Mouse (Mus musculus) CH12F3 (cell line): ENCODE measurements around the gene Cdk14.

ENCODE experiments used
- in situ Hi-C: fragments of 300-500 bp; cut with MboI; formaldehyde crosslinking; loops from 2 replicates; pipeline ENCODE4 v1.14.3; 2020; ENCODE audit warnings: low sequenced_read_pairs

Cdk14 gene

DNA sequence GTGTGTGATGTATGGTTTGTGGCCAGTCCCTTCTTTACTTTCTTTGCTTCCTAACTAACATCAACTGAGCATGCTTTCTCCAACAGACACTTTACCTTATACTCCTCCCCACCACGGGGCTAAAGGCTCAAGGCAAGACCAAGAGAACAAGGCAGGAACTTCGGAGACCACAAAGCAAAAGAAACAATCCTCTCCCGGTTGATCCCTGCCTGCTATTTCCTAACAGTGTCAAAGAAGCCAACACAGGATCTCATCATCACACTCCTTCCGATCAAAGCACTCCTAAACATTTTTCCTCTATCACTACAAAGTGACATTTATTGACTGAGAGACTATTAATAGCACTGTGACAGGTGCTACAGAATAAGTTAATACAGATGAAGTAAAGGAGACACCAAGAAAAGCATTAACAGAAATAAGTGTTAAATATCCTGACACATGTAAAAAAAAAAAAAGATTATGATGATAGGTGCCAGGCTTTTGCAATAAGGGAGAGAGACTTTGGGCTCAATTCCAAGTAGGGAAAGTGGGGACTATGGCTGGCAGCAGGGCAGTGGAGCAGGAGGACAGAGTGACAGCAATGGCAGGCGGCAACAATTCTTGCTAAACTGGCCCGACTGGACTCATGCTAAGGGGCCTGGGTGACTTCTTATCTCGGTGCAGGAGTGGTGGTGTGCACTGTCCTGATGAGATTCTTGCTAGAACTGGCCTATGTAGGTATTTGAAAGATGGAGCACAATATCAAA lies 208.9 kb downstream of the Cdk14 start:
- in situ Hi-C loops: no loop called here

DNA sequence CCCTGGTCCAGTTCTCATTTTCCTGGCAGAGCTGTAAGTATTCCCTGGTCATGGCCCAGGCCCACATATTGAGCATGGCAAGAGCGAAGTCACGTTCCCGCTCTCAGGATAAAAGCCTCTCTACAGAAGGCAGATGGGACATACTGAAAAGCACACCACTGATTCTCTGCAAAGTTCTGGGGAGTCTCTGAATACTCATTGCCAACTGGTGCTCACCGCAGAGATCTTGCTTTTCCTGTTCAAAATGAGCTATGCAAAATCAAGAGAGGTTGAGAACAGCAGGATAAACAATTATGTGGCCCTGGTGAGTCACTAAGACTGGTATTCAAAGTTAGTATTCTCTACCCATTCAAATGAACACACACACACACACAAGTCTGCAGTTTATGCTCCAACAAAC lies 212.1 kb downstream of the Cdk14 start:
- in situ Hi-C loops: no loop called here

DNA sequence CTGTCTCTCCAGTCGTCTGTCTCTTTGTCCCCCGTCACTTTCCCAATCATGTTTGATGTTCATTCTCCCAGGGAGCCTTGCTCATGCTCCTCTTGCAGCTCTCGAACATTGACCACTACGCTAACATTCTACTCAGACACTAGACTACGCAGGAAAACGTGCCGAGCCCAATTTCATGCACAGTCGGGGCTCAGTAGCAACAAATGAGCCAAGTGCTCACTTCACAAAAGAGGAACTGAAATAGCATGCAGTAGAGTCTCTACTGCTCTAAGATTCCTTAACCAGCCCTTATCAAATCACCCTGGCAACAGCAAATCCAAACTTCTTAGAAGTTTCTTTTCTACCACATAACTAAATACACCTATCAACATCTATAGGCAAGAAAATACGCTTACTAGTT lies 214.1 kb downstream of the Cdk14 start:
- in situ Hi-C loops: no loop called here

DNA sequence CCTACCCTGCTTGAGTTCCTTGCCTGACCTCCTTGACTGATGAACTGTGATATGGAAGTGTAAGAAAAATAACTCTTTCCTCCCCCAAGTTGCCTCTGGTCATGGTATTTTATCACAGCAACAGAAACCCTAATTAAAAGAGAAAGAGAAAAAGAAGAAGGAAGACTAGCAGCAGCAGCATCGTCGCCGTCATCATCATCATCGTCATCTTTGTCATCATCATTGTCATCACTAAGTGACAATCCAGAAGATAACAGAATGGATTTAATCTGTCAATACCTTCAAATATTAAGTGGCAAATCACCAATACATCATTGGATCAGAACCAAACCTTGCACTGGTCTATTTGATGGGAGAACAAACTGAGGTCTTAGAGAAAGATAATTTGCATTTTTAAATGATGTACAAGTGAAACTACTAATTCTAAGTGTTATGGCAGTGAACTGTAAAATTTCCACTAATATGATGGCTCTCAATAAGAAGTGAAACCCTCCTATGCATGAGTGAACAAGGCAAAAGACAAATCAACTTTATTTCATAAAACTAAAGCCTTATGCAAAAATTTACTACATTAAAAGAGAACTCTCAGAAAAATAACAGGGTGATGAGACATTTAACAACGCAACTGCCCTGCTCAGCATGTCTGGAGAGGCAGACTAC lies 225.4 kb downstream of the Cdk14 start:
- in situ Hi-C loops: no loop called here

DNA sequence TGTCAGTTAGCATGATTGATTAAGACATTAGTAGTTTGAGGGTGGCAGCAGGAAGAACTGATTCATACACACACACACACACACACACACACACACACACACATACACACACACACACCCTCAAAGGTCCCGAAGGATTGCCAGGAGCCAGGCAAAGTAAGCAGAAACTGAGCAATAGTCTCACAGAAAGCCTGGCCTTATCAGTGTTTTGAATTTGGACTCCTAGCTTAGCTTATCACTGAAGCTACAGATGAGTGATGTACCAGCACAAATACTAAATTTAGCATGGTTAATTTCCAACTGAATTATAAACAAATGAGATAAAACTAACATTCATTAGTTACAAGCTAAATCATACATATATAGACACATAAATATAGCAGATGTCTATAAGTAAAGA lies 230.5 kb downstream of the Cdk14 start:
- in situ Hi-C loops: no loop called here

DNA sequence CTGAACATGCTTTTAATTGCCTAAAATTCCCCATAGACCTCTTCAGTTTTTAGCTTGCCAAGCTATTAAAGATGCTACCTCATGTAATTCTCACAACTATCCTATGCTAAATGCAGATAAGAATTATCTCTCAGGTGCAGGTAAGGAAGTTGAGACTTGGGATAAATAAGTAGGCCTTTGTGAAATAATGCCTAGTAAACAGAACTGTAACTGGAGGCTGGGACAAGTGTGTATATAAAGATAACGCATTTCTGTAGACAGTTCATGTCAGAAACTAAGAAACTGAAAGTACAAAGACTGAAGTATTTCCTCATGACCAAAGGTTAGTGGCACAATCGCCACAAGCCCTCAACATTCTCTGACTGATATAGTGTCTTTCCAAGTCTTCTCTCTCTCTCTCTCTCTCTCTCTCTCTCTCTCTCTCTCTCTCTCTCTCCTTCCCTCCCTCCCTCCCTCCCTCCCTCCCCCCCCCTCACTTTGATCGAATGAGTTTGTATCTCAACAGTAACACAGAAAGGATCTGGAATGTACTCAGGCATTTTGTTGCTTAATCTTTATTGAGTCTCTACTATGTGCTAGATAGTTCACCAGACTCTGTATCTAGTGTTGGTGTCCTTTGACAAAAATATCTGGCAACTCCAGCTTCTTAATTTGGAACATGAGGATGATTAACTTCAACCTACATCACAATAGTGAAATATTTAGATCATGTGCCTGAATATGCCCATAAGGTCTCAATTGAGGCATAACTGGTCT lies 233.9 kb downstream of the Cdk14 start:
- in situ Hi-C loops: no loop called here

DNA sequence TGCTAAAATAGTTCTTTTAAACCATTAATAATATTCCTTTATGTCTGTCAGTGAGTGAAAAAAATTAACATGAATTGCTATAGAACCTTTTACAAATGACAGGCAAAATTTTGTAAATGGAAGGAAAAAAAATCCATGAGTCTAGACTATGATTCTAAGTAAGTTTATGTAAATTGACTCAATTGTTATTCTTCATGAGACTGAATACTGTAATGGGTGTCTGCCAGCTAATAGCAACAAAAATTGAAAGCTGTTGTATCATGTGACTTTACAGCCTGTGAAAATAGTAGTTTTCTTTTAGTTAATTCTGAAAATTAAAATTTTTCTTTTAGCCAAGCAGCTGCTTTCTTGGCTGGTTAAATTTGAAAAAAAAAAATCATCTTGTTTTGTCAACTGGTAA lies 234.6 kb downstream of the Cdk14 start:
- in situ Hi-C loops: no loop called here

DNA sequence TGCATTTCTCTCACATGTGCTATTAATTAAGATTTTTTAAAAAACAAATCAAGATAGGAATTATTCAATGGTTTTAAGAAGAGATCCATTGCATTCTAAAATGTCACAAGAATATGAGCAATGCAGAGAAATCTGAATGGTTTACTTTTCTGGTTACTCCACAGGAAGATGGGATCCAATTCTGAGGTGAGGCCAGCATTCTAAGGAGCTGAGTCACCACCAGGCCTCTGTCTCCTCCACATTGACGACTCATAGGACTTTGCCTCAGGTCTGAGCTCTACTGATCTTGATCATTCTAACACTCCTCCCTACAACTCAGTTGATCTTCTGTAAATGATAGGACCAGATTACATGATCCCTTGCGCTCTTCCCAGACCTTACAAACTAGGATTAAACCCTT lies 239.4 kb downstream of the Cdk14 start:
- in situ Hi-C loops: no loop called here

DNA sequence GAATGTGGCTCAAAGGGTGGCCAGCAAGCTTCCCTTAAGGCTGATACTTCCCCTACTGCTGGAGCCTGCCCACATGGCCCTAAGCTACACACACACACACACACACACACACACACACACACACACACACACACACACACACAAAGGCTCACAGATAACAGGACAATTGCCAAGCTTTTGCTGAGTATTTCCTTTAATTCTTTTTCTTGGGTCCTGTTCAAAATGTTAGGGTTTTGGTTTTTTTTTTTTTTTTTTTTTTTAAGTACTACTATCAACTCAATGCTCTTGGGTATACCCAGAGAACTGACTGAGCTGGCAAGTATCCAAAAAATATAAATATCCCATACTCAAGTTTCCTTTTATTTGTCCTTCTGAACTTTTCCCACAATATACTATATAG lies 239.8 kb downstream of the Cdk14 start:
- in situ Hi-C loops: no loop called here

DNA sequence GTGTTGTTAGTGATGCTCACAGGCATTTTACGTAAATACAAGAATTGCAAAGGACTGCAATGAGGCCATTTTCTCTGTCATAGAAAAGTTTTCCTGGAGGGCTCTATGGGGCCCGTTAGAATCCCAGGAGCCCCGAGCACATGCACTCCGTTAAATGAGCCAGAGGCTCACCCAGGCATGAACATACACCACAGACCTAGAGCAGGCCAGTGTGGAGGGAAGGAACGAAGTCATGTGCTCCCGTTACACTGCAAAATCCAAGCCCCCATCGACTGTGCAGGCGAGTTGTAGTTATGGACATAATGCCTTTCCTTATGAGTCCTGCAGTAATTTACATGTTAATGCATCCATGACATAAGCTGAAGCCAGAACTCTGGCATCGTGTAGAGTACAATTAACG lies 244.1 kb downstream of the Cdk14 start:
- in situ Hi-C loops: no loop called here

DNA sequence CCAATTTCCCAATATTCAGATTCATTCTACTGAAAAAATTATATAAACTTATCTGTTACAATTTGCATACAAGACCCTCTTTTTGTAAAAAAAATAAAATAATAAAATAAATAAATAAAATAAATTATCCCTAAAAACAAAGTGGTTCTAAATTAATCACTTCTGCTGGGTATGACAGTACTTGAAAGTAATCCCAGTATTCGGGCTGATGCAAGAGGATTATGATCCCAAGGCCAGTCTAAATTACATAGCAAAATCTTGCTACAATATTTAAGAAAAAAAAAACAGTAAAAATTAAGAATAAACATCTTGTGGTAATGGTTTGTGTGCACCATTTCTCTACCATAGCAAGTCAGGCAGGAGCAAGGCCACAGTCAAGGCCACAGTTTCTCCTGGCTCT lies 244.5 kb downstream of the Cdk14 start:
- in situ Hi-C loops: no loop called here

DNA sequence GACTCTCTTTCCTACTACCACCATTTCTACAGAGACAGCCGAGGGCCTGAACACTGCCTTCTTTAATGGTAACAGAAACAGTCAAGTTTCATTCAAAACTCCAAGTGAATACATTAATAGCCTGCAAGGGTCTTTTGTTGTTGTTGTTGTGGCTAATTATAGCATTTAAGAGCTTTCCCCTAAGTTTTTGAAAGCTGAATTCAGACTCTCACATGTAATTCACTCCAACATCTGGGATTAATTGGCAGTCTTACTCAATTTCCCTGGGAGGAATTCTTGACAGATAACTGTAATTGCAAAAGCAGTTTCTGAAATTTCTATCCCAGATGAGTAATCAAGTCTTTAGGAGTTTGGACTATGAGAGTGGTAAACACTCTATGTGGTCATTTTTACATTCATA lies 245.0 kb downstream of the Cdk14 start:
- in situ Hi-C loops: no loop called here

DNA sequence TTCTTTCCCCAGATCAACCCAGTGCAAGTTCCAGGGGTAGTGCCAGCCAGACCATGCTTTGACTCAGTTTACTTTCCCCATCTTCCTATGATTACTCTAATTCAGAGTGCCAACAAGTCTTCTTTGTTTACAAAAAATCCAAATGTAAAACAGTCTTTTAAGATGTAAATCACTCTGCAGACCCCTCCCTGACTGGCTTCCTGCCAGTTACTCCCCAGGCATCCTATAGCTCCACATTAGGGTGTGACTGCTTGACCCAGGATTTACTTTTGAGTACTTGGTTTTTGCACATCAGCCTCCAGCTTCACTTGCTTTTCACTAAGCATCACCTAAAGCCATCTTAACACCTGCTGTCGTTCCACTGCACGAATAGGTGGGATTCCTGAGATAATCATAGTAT lies 254.0 kb downstream of the Cdk14 start:
- in situ Hi-C loops: no loop called here

DNA sequence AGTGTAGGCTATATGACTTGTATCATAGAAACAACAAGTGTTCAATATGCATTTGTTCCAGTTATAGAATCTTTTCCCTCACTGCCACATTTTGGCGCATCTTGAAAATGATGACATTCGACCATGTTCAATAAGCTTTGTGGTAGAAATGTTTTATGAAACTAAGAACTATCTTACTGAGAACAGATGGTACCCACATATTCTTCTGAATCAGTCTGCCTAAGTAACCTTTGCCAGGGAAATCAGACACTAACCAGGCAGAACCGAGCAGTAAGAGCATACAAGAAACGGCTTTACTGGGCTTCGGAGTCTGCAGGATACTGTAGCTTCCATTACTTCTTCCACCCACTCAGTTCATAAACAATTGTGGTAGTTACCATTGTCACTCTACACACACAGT lies 255.8 kb downstream of the Cdk14 start:
- in situ Hi-C loops: no loop called here

DNA sequence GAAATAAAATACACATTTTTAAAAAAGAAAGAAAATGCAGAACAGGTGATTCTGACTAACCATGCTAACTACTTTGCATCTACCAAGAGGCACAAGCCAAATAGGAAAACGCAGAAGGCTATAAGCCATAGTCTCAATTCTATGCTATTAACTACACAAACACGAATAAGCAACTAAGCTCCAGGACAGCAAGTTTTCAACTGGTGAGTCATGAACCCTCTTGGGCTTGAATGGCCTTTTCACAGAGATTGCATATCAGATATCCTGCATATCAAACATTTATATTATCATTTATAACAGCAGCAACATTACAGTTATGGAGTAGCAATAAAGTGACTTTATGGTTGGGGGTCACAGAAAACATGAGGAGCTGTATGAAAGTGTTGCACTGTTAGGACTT lies 256.3 kb downstream of the Cdk14 start:
- in situ Hi-C loops: no loop called here

DNA sequence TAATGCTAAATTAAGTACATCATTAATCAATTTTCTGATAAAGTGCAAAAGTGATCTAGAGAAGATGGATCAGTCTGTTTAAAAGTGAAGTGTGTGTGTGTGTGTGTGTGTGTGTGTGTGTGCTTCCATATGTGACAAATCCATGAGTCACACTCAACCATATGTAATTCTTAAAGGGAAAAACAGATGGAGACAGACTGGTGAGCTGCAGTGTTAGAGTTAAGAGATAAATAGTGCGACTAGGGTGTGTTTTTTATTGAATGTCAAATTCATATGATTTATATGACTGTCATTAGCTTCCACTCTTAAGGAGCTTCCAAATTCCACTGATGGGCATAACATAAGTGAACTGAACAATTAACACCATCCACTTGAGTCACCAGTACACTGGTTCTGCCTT lies 260.6 kb downstream of the Cdk14 start:
- in situ Hi-C loops: no loop called here

DNA sequence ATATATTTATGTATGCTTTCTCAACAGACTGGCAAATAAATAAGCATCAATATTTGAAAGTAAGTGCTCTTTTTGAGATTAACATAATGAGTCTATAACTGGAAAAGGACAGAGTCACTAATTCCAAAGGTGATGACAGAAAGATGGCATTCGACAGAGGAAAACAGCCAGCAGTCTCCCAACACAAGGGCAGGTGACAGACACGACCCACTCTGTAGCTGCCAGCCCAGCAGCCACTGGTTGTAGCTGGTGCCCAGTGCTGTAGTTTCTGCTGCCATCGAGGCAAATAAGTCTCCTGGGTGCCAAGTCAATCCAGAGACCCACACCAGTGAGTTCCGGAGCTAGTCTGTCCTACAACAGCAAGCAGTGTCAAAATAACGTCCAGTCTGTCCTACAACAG lies 280.3 kb downstream of the Cdk14 start:
- in situ Hi-C loops: no loop called here

DNA sequence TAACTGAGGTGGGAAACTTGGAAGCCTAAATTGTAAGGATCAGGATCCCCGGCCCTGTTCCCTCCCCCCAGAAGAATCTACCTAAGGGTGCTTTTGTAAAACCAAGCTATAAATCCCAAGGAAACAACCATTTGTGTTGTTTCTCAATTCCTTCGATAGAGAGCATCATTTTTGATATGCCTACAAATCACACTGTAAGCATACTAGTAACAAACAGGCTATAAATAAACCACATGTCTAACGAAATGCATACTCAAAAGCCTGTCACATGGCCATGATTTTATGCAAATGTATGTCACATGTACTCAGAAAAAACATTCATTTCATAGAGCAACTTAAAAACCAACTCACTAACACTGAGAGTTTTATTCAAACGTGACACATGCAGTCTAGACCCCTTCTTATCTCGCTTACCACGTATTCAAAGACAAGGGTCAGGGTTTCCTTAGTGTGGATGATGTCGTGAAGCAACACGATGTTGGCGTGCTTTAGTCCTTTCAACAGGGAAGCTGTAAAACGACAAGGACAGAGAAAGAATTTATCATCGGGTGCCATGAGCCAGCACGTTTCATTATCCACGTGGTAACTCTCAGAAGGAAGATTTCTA lies 285.1 kb downstream of the Cdk14 start:
- in situ Hi-C loops: no loop called here

DNA sequence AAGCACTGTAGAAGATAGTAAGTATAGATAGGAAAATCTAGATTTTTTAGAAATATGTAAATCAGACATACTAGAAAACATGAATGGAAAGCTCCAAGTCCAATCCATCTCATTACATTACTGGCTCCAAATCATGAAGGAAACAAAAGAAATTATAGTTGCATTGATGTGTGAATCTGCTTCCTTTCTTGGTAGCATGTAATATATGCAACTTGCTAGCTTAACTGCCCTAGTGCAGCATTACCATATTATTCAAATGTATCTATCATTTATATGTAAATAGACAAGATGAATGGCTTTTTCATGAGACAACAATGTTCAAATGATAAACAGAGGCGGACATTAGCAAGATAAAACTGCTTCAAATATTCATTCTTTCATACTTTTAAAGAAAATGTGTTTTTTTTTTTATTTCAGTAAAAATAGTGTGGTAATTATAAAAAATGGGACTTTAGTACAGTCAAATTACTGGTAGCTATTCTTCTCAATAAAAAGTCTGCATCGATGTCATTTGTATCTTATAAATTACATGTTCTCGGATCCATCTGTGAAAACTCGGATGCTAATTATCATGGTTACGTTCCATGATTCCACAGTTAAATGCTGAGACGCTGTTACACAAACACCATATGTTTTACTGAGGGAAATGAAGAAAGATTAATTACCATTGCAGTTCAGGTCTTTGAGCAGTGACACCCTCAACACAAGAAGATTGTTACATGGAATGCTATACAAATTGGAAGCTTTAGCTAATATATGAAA lies 285.8 kb downstream of the Cdk14 start:
- in situ Hi-C loops: no loop called here

DNA sequence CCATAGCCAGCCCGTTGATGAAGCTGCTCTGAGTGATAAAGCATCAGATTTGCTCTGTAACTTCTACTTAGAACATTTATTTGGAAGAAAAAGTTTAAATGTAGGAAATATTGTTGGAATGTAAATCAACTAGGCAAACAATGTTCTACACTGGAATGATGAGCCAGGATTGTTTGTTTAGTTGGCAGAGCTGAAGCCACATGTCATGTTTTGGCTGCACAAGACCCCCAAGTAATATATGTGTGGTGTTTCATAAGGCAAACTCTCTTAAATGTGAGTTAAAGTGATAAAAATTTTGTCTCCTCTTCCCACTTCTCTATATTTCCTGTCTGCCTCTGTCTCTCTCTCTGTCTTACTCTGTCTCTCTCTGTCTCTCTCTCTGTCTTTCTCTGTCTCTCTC lies 291.3 kb downstream of the Cdk14 start:
- in situ Hi-C loops: no loop called here

DNA sequence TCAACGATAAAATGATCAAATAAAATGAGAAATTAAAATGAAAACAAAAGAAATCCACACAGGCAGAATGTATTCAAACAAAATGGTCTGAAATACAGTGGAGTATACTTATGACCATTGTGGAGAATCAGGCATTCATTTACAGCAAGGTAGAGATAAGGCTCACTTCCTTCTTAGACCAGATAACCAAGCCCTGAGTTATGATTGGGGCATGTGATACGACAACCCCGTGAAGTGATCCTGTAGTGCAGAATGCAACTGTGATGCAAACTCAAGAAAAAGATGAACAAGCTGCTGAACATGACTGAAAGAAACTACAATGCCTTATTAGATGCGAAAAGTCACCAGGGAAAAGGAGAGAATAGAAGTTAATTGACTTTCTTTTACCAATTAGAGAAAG lies 295.5 kb downstream of the Cdk14 start:
- in situ Hi-C loops: no loop called here
